In genomic region chr14:116754438-116755157, GRCm38 (mm10) we compare ENCODE assay signal across 25 mouse cellular contexts.
"Had no signal": no experiment of that assay in that cellular context is flagged by ENCODE, and none has a peak within 500 bp of the region (broad histone marks: within the 10 kb centered on the region; RNA-seq: fewer than 3 reads in every experiment).

No protein-coding gene starts in this region.

- H3K4me2 ChIP-seq: heart, embryonic 12.5 days; hindbrain, embryonic 12.5 days; hindbrain, embryonic 14.5 days; intestine, embryonic 15.5 days; limb, embryonic 12.5 days had no signal

- H3K4me1 ChIP-seq: heart, embryonic 10.5 days; heart, embryonic 12.5 days; hindbrain, embryonic 10.5 days; hindbrain, embryonic 12.5 days; intestine, embryonic 15.5 days; limb, embryonic 10.5 days; limb, embryonic 12.5 days had no signal

- H3K36me3 ChIP-seq: heart, embryonic 10.5 days; heart, embryonic 12.5 days; hindbrain, embryonic 10.5 days; hindbrain, embryonic 12.5 days; intestine, embryonic 15.5 days; limb, embryonic 10.5 days; limb, embryonic 12.5 days had no signal

- H3K27me3 ChIP-seq: heart, embryonic 12.5 days; hindbrain, embryonic 12.5 days; intestine, embryonic 15.5 days; limb, embryonic 12.5 days had no signal

- H3K4me3 ChIP-seq: heart, adult 2 months; heart, embryonic 10.5 days; heart, embryonic 12.5 days; hindbrain, embryonic 10.5 days; hindbrain, embryonic 12.5 days; intestine, embryonic 15.5 days; layer of hippocampus, adult 2 months; left cerebral cortex, adult 2 months; limb, embryonic 10.5 days; limb, embryonic 12.5 days had no signal

- H3K9me3 ChIP-seq: heart, embryonic 10.5 days; heart, embryonic 12.5 days; hindbrain, embryonic 10.5 days; hindbrain, embryonic 12.5 days; intestine, embryonic 15.5 days; limb, embryonic 10.5 days; limb, embryonic 12.5 days had no signal

- H3K27ac ChIP-seq: heart, adult 2 months; heart, embryonic 10.5 days; hindbrain, embryonic 10.5 days; hindbrain, embryonic 12.5 days; hindbrain, embryonic 14.5 days; intestine, embryonic 15.5 days; layer of hippocampus, adult 2 months; left cerebral cortex, adult 2 months; limb, embryonic 10.5 days; limb, embryonic 12.5 days had no signal

- ATAC-seq: forebrain, postnatal 0 days; hindbrain, embryonic 16.5 days; inflammation-experienced regulatory T-cells, adult 6 months; intestine, embryonic 15.5 days; intestine, postnatal 0 days had no signal

- H3K9ac ChIP-seq: forebrain, postnatal 0 days; heart, embryonic 12.5 days; hindbrain, embryonic 12.5 days; hindbrain, embryonic 14.5 days; intestine, embryonic 15.5 days; limb, embryonic 12.5 days had no signal

- DNase-seq: forebrain, postnatal 0 days; gastrocnemius, postnatal 14 days; gastrocnemius, postnatal 36 days; heart, adult 11 months; heart, adult 2 months; heart, postnatal 10 days; heart, postnatal 4 days; kidney, adult 18-20 months; kidney, adult 8-10 months; kidney, postnatal 10 days; kidney, postnatal 25 days; kidney, postnatal 4 days had no signal
